Mouse (Mus musculus) bone marrow, adult 2 months (tissue): ENCODE measurements around the gene Rdm1. TPM values are rescaled to one million over a fixed set of nuclear protein-coding genes. Genes with fewer than 3 reads are reported as not detected.
A peak's percentile ranks its signal among the peaks of the same experiment; 100 is the strongest.

Experiments used
- H3K27ac ChIP-seq: fragments of 200-500 bp; 2 replicates; pipeline ENCODE4 v1.5.1; 2012; ENCODE audit warnings: low read depth, mild to moderate bottlenecking, control low read depth, inconsistent platforms, low read length; ENCODE audit not compliant: control insufficient read depth, poor library complexity, insufficient read depth
- H3K4me1 ChIP-seq: fragments of 200-500 bp; 2 replicates; pipeline ENCODE4 v1.6.1; 2011; ENCODE audit warnings: low read length; ENCODE audit not compliant: control insufficient read depth, insufficient read depth
- H3K4me3 ChIP-seq: fragments of 200-500 bp; replicated peaks from 2 replicates; pipeline ENCODE3; 2011; ENCODE audit warnings: mild to moderate bottlenecking, low read depth, low read length, control low read depth; ENCODE audit not compliant: control insufficient read depth
- CTCF ChIP-seq: fragments of 200-500 bp; IDR thresholded peaks from 2 replicates; pipeline ENCODE4 v1.5.1; 2011; ENCODE audit warnings: low read length, control low read depth; ENCODE audit not compliant: control insufficient read depth, insufficient read depth
- POLR2A ChIP-seq: fragments of 200-500 bp; IDR thresholded peaks from 2 replicates; pipeline ENCODE4 v1.6.1; 2011; ENCODE audit warnings: low read depth, mild to moderate bottlenecking, control low read depth, low read length, borderline replicate concordance; ENCODE audit not compliant: control insufficient read depth
- WGBS: fragments of 180-500 bp; shearing (Covaris S2); methylation state at CpG from one replicate; pipeline ENCODE4 v1.1.7; 2018; 5-methylcytosine and 5-hydroxymethylcytosine counted together
- polyA plus RNA-seq: library from polyadenylated mRNA; stranded (reverse); fragments of >200 nt; gene quantifications from 2 replicates; pipeline ENCODE4 v1.2.4, GENCODE M21; 2011; ENCODE audit warnings: low replicate concordance; ENCODE audit not compliant: missing spikeins, insufficient read depth, insufficient read length

The Rdm1 gene
- polyA plus RNA-seq, 1 experiment = 57.2 TPM

DNA sequence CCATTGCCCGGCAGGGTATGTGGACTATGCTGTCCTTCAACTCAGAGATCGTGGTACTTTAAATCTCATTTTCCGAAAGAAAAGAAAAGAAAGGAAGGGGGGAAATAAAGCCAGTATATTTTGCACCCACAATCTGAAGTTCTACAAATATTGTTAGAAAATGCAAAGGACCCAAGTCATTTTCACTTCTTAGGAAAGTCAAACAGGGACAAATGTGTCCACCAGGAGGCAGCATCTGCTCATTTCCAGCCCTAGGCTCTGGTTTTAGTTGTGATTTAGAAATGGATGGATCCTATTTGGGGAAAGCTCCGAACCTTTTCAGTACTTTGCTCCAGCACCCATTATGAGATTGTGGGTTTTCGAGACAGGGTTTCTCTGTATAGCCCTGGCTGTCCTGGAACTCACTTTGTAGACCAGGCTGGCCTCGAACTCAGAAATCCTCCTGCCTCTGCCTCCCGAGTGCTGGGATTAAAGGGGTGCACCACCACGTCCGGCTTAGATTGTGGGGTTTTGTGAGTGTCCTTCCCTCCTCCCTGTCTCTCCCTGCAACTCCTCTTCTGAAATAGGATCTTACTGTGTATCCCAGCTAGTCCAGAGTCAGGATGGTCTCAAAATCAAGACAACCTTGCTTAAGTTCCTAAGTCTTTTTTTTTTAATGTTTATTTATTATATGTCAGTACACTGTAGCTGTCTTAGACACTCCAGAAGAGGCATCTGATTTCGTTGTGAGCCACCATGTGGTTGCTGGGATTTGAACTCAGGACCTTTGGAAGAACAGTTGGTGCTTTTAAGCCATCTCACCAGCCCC lies 32.0 kb downstream of the Rdm1 start:
- Histone ChIP-seq H3K4me3 (no peak overlapping the region), H3K4me1 (no peaks in the 10 kb centered on the region; the same call in 1 of the 2 replicates), H3K27ac (no peak overlapping the region)
- WGBS = 22% methylated on average over 10 of the region's 10 CpGs
- TF ChIP-seq POLR2A (no peak), CTCF (no peak)

DNA sequence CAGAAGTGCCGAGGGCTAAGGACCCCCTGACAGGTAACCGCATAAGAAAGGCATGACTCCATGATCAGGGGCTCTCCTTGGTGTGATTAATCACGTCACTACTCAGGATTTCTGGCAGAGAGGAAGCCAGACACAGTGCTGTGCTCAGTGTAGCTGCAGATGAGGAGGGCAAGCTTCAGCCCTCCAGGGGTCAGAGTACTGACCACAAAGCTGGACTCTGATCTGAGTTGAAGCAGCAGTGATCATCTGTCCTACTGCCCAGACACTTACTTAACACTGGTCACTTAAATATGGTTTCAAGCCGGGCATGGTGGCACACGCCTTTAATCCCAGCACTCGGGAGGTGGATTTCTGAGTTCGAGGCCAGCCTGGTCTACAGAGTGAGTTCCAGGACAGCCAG lies 34.2 kb downstream of the Rdm1 start:
- TF ChIP-seq POLR2A = no peak
- TF ChIP-seq CTCF = no peak
- Histone ChIP-seq H3K27ac (no peak overlapping the region), H3K4me3 (no peak overlapping the region), H3K4me1 (no peaks in the 10 kb centered on the region; the same call in 1 of the 2 replicates)
- WGBS = 76% methylated on average over 7 of the region's 7 CpGs

DNA sequence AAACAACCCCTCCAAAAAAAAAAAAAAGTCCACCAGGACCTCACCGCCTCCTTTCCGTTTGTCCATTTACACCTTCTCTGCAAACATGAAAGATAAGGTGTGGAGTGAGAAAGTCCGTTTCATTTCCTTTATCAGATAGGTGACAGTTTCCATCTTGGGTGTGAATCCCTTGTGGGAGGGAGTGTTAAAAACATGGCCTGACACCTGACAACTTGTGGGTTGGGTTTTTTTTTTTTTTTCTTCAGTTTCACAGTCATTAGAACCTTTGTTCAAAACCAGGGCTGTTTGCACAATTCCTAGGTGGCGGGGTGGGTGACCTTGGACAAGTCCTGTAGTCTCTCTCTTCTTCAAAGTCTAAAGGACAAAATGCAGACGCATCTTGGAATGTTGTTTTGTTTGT lies 34.8 kb downstream of the Rdm1 start:
- Histone ChIP-seq H3K27ac (no peak overlapping the region), H3K4me3 (no peak overlapping the region), H3K4me1 (no peaks in the 10 kb centered on the region; the same call in 1 of the 2 replicates)
- no peak for TF ChIP-seq POLR2A
- TF ChIP-seq CTCF = no peak
- 51% methylated on average over 5 of the region's 5 CpGs for WGBS

DNA sequence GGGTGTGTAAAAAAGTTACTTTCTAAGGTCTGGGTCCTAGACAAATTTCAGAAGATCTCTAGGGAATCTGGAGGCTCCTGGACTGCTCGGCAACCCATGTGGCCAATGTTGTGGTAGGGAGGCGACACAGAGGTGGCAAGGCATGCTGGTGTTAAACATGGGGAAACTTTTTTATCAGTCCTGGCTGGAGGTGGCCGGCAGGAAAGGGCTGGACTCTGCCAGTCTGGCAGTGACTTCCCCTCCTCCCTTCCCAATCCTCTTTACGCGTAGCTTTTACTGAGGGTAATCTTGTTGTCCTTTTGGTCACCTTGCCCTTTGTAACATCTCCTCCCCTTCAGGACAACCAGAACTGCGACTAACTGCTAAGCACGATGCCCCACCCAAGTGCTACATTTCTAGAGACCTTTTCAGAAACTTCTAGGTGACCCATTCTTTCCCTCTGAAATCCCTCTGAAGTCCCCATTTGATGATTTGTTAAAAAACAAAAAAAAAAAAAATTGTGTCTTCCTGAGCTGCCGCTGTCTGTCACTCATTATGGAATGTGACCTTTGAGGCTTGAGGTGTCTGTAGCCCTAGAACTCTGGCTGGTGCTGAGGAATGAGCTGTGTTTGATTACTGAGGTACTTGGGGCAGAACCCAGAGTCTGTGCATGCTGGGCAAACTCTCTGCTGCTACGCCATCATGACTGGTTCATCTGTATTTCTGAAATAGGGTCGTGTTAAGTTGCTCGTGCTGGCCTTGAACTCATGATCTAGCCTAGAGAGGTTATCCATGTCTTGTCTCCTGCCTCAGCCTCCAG lies 36.4 kb downstream of the Rdm1 start:
- H3K4me1 ChIP-seq = no peaks in the 10 kb centered on the region; the same call in 1 of the 2 replicates
- no peak overlapping the region for H3K27ac ChIP-seq
- WGBS = 76% methylated on average over 11 of the region's 11 CpGs
- H3K4me3 ChIP-seq = no peak overlapping the region
- TF ChIP-seq POLR2A (no peak), CTCF (no peak)

DNA sequence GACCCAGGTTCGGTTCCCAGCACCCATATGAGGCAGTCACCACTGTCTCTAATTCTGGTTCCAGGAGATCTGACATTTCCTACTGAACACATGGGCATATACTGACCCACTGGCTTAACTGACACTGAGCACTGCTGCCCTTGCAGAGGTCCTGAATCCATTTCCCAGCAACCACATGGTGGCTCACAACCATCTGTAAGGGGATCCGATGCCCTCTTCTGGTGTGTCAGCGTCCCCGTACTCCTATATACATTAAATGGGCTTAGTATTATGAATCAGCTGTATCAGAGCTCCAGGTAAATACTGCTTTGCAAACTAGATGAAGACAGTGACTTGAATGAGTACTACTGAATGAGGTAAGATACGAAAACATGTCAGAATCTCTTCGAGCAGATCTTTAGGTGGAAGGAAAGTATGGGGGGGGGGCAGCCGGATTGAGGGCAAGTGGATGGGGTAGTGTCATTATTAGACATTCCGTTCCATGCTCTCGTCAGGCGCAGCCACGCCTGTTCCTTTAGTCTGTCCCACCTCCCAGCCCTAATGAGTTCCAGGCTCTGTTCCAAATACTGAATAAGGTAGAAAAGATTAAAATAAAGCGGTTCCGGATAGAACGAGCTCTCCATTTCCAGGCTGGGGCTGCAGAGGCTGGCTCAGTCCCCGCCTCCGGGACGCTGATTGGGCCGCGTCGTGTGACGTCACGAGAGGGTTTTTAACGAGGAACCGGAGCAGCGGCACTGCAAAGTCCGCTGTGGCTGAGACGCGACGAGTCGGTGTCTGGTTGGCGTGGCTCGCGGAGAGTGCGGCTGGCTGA lies 38.0 kb downstream of the Rdm1 start, which contains the start of gene Arl4d:
Gene Arl4d (plus strand): TSS at position 717 of the 811 bp plus-strand sequence.
- H3K4me1 ChIP-seq = no peaks in the 10 kb centered on the region

DNA sequence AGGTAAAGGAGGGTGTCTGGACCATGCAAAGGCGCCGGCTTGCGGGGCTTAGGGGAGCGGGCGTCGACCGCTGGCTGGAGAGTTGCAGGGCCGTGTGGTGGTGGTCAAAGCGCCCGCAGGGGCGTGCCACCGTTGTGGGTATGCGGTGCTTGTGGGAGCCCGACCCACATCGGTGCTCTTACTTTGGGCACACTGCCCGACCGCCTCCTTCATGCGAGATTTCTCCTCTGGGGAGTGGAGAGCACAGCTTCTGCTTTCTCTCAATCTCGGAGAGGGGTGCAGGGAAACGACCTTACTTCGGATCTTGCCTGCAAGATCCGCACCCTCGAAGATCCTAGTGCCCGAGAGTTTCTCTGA lies 38.6 kb downstream of the Rdm1 start:
- Histone ChIP-seq H3K27ac (peak overlapping the region; percentile 67), H3K4me1 (no peaks in the 10 kb centered on the region), H3K4me3 (peak overlapping the region; percentile 63)
- TF ChIP-seq POLR2A (no peak), CTCF (no peak)
- WGBS = under 1% methylated on average over 24 of the region's 24 CpGs

More for the DNA sequence above, 38.0 kb downstream of the Rdm1 start, which contains the start of gene Arl4d:
- Histone ChIP-seq H3K4me3 (peak within 1 kb of the TSS; percentile 75), H3K27ac (peak within 1 kb of the TSS; percentile 67)
- TF ChIP-seq CTCF = no peak
- peak; percentile 100 for TF ChIP-seq POLR2A
- WGBS = 5% methylated on average over 34 of the region's 34 CpGs

DNA sequence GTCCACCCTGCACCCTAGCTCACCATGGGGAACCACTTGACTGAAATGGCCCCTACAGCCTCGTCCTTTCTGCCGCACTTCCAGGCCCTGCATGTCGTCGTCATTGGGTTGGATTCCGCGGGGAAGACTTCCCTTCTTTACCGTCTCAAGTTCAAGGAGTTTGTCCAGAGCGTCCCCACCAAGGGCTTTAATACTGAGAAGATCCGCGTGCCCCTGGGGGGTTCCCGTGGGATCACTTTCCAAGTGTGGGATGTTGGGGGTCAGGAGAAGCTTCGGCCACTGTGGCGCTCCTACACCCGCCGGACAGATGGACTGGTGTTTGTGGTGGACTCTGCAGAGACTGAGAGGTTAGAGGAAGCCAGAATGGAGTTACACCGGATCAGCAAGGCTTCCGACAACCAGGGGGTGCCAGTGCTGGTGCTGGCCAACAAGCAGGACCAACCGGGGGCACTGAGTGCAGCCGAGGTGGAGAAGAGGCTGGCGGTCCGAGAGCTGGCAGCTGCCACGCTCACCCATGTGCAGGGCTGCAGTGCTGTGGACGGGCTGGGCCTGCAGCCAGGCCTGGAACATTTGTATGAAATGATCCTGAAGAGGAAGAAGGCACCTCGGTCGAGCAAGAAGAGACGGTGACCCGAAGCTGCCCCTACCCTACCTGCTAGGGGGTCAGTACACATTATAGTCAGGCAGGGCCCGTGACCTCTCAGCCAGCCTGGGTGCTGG lies 39.8 kb downstream of the Rdm1 start:
- no peak overlapping the region for H3K27ac ChIP-seq
- no peaks in the 10 kb centered on the region; the same call in 1 of the 2 replicates for H3K4me1 ChIP-seq
- H3K4me3 ChIP-seq = no peak overlapping the region
- no peak for TF ChIP-seq POLR2A
- TF ChIP-seq CTCF = no peak
- WGBS = 85% methylated on average over 28 of the region's 28 CpGs
